Mouse (Mus musculus): ENCODE data around the gene Skap1.
"Not testable (repeated sequence)": the region's sequence is repeated elsewhere in the genome, so short reads cannot be mapped to it uniquely, and the experiment has no call there.

The Skap1 gene

GRCm38 (mm10) chr11:96778061-96778627, 313.8 kb downstream of the Skap1 start:
- DNase-seq (ENCODE audit: low read depth, low spot score) = not testable (repeated sequence)

GRCm38 (mm10) chr11:96780306-96780705, 315.9 kb downstream of the Skap1 start:
- no peak for DNase-seq (ENCODE audit: low read depth, low spot score)

- no peak for DNase-seq (ENCODE audit: low read depth, low spot score)
Measured at GRCm38 (mm10) chr11:96781425-96781824, 317.0 kb downstream of the Skap1 start.

GRCm38 (mm10) chr11:96784847-96785246, 320.5 kb downstream of the Skap1 start:
- DNase-seq (ENCODE audit: low read depth, low spot score) = not testable (repeated sequence)

- DNase-seq (ENCODE audit: low read depth, low spot score) = no peak
Measured at GRCm38 (mm10) chr11:96786731-96787450, 322.5 kb downstream of the Skap1 start.

GRCm38 (mm10) chr11:96788871-96789795, 324.7 kb downstream of the Skap1 start, which contains the start of gene Cbx1:
TSS of gene Cbx1 (plus strand) at chr11:96789127.
- peak; percentile 83 for DNase-seq (ENCODE audit: low read depth, low spot score)

- DNase-seq (ENCODE audit: low read depth, low spot score) = no peak
Measured at GRCm38 (mm10) chr11:96789990-96790389, 325.6 kb downstream of the Skap1 start.

- DNase-seq (ENCODE audit: low read depth, low spot score) = no peak
Measured at GRCm38 (mm10) chr11:96790681-96791080, 326.3 kb downstream of the Skap1 start.

- DNase-seq (ENCODE audit: low read depth, low spot score) = no peak
Measured at GRCm38 (mm10) chr11:96795491-96795890, 331.1 kb downstream of the Skap1 start.

- no peak for DNase-seq (ENCODE audit: low read depth, low spot score)
Measured at GRCm38 (mm10) chr11:96796081-96796480, 331.7 kb downstream of the Skap1 start.

GRCm38 (mm10) chr11:96796586-96796985, 332.2 kb downstream of the Skap1 start:
- DNase-seq (ENCODE audit: low read depth, low spot score) = no peak

- no peak for DNase-seq (ENCODE audit: low read depth, low spot score)
Measured at GRCm38 (mm10) chr11:96799511-96799910, 335.1 kb downstream of the Skap1 start.

- no peak for DNase-seq (ENCODE audit: low read depth, low spot score)
Measured at GRCm38 (mm10) chr11:96805606-96806005, 341.2 kb downstream of the Skap1 start.

GRCm38 (mm10) chr11:96808066-96808465, 343.7 kb downstream of the Skap1 start:
- no peak for DNase-seq (ENCODE audit: low read depth, low spot score)

Data from telencephalon, adult 2 months (tissue).